Mouse (Mus musculus) testis, adult 10 weeks (tissue): Measurements from ENCODE around the gene Bag3. TPM values are rescaled to one million over a fixed set of nuclear protein-coding genes. Genes with fewer than 3 reads are reported as not detected.

ENCODE experiments used
- polyA plus RNA-seq: library from polyadenylated mRNA; stranded (reverse); fragments of 350-450 nt; fragmentation: Illumina TruSeq; extraction: RNeasy Lipid Tissue Mini Kit (QIAGEN cat#74804); gene quantifications from one replicate; pipeline ENCODE4 v1.2.3, GENCODE M21; 2014; ENCODE audit warnings: low read depth, low replicate concordance

Gene Bag3
- 9.8 TPM for polyA plus RNA-seq

DNA sequence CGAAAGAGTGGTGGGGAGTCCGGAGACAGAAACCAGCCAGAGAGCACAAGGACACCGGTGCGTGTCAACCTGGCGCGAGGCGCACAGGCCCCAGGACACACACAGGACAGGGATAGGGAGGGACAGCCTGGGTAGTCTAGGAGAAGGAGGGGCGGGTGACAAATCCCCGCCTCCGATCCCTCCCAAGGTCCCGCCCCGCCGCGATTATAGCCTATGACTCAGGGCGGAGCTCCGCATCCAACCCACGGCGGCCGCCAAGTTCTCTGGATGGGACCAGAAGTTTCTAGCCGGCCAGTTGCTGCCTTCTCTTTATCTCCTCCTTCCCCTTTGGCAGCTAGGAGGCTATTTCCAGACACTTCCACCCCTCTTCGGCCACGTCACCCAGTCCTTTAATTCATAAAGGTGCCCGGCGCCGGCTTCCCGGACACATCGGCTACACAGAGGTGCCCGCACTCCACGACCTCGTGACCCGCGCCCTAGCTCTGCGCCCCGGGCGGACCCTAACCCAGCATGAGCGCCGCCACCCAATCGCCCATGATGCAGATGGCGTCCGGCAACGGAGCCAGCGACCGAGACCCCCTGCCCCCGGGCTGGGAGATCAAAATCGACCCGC lies at the start of gene Bag3:
TSS of gene Bag3 (plus strand) at position 268 of the 613 bp plus-strand sequence.

Other genes with a start within 250 kb of the Bag3 start
- 0.99 TPM for gene BC017158, start 225.4 kb upstream of the Bag3 start, polyA plus RNA-seq
- gene Rgs10, start 104.9 kb upstream of the Bag3 start, polyA plus RNA-seq, result 33.4 TPM
- gene Tial1, start 61.9 kb upstream of the Bag3 start, polyA plus RNA-seq, result 151 TPM
- 8.3 TPM for gene Inpp5f, start 87.7 kb downstream of the Bag3 start, polyA plus RNA-seq
- gene Mcmbp, start 216.9 kb downstream of the Bag3 start, polyA plus RNA-seq, result 12.9 TPM
- 116 TPM for gene Sec23ip, start 221.3 kb downstream of the Bag3 start, polyA plus RNA-seq